In the genomic region with DNA sequence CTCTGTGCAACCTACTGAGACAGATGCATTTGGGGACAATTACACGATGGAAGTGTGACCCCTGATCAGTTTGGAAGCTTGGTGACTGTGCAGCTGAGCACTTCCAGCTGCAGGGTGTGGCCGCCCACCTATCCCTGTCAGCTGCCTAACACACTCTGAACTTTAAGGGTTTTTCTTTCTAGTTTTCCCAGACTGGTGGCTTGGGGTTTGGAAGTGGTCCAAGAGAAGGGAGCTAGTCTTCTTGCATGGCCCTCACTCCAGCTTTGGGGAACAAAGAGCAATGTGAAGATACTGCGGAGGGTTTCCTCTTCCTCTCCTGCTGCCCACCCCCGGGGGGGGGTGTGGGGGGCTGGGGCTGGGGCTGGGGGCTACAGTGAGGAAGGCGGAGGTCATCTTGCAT, we compare ENCODE assay signal across 10 mouse cellular contexts. TPM values are rescaled to one million over a fixed set of nuclear protein-coding genes. Genes with fewer than 3 reads are reported as not detected.
DNase-seq lines count a peak whose midpoint lies in the region; ATAC-seq lines count a peak whose summit lies in the region.
"Had no signal": no experiment of that assay in that cellular context is flagged by ENCODE, and none has a peak within 500 bp of the region (broad histone marks: within the 10 kb centered on the region; RNA-seq: fewer than 3 reads in every experiment).

No protein-coding gene starts in this region.

- peaks cover 36% of the 10 kb centered on the region for H3K4me1 ChIP-seq in lung, embryonic 15.5 days
- peaks cover 15% of the 10 kb centered on the region; the same call in 1 of the 2 replicates for H3K4me1 ChIP-seq in embryonic facial prominence, embryonic 11.5 days (ENCODE audit: control insufficient read depth, insufficient read depth, low read length)
- H3K4me1 ChIP-seq in hindbrain, embryonic 15.5 days (replicated peaks) = peaks cover 50% of the 10 kb centered on the region
- peaks cover 73% of the 10 kb centered on the region for H3K4me1 ChIP-seq in neural tube, embryonic 13.5 days (replicated peaks)

- no peaks in the 10 kb centered on the region for H3K36me3 ChIP-seq in lung, embryonic 15.5 days
- no peaks in the 10 kb centered on the region; the same call in 1 of the 2 replicates for H3K36me3 ChIP-seq in embryonic facial prominence, embryonic 11.5 days (replicated peaks; ENCODE audit: control insufficient read depth, insufficient read depth, low read depth, low read length)
- H3K36me3 ChIP-seq in hindbrain, embryonic 15.5 days = no peaks in the 10 kb centered on the region
- H3K36me3 ChIP-seq in neural tube, embryonic 13.5 days = peaks cover 33% of the 10 kb centered on the region; the same call in 1 of the 2 replicates

- 47% methylated on average over 5 of the region's 5 CpGs for WGBS in lung, embryonic 15.5 days
- 67% methylated on average over 5 of the region's 5 CpGs for WGBS in embryonic facial prominence, embryonic 11.5 days
- WGBS in hindbrain, embryonic 15.5 days = 34% methylated on average over 5 of the region's 5 CpGs
- 52% methylated on average over 5 of the region's 5 CpGs for WGBS in neural tube, embryonic 13.5 days

- H3K4me3 ChIP-seq in lung, embryonic 15.5 days = no peak overlapping the region
- H3K4me3 ChIP-seq in embryonic facial prominence, embryonic 11.5 days (ENCODE audit: low read depth, low read length) = peak overlapping the region; percentile 72
- peak overlapping the region; percentile 75 for H3K4me3 ChIP-seq in hindbrain, embryonic 15.5 days
- H3K4me3 ChIP-seq in neural tube, embryonic 13.5 days = peak overlapping the region; percentile 84
- H3K4me3 ChIP-seq: liver, embryonic 13.5 days had no signal

- H3K27me3 ChIP-seq in lung, embryonic 15.5 days = peaks cover 7% of the 10 kb centered on the region; the same call in 1 of the 2 replicates
- H3K27me3 ChIP-seq in embryonic facial prominence, embryonic 11.5 days (ENCODE audit: control insufficient read depth, insufficient read depth, low read length) = 0 out of 2 replicates have a peak, but pooled peaks cover 3% of the 10 kb centered on the region
- no peaks in the 10 kb centered on the region for H3K27me3 ChIP-seq in hindbrain, embryonic 15.5 days
- peaks cover 10% of the 10 kb centered on the region for H3K27me3 ChIP-seq in neural tube, embryonic 13.5 days

- no peak for ATAC-seq in lung, embryonic 15.5 days (ENCODE audit: borderline replicate concordance, extremely low read depth, low FRiP score, low TSS enrichment)
- no peak for ATAC-seq in embryonic facial prominence, embryonic 11.5 days (replicated peaks; ENCODE audit: insufficient number of reproducible peaks, low FRiP score, low TSS enrichment, low read depth)
- ATAC-seq in hindbrain, embryonic 15.5 days (ENCODE audit: low FRiP score, low read depth) = no peak
- no peak for ATAC-seq in neural tube, embryonic 13.5 days (ENCODE audit: low read depth)

- no peak overlapping the region for H3K27ac ChIP-seq in lung, embryonic 15.5 days
- no peak overlapping the region for H3K27ac ChIP-seq in embryonic facial prominence, embryonic 11.5 days (replicated peaks; ENCODE audit: low read depth, low read length)
- peak overlapping the region; percentile 98 for H3K27ac ChIP-seq in hindbrain, embryonic 15.5 days (replicated peaks)
- H3K27ac ChIP-seq in neural tube, embryonic 13.5 days (replicated peaks) = peak overlapping the region; percentile 99
- H3K27ac ChIP-seq: liver, embryonic 13.5 days had no signal

- no peak overlapping the region for H3K9ac ChIP-seq in lung, embryonic 15.5 days
- peak overlapping the region; percentile 32 for H3K9ac ChIP-seq in embryonic facial prominence, embryonic 11.5 days (replicated peaks; ENCODE audit: low read length)
- H3K9ac ChIP-seq in hindbrain, embryonic 15.5 days = peak overlapping the region; percentile 95
- peak overlapping the region; percentile 98 for H3K9ac ChIP-seq in neural tube, embryonic 13.5 days
- H3K9ac ChIP-seq: liver, embryonic 13.5 days had no signal

- H3K4me2 ChIP-seq in lung, embryonic 15.5 days = peak overlapping the region; percentile 93
- H3K4me2 ChIP-seq in embryonic facial prominence, embryonic 11.5 days (ENCODE audit: low read depth, low read length) = peak overlapping the region; percentile 93
- peak overlapping the region; percentile 94 for H3K4me2 ChIP-seq in hindbrain, embryonic 15.5 days
- peak overlapping the region; percentile 78 for H3K4me2 ChIP-seq in neural tube, embryonic 13.5 days

- no peaks in the 10 kb centered on the region for H3K9me3 ChIP-seq in lung, embryonic 15.5 days
- no peaks in the 10 kb centered on the region for H3K9me3 ChIP-seq in embryonic facial prominence, embryonic 11.5 days (replicated peaks; ENCODE audit: control insufficient read depth, low read length)
- no peaks in the 10 kb centered on the region for H3K9me3 ChIP-seq in hindbrain, embryonic 15.5 days
- H3K9me3 ChIP-seq in neural tube, embryonic 13.5 days = no peaks in the 10 kb centered on the region
- H3K9me3 ChIP-seq: liver, embryonic 13.5 days had no signal

- no peak for DNase-seq in lung, postnatal 25 days (ENCODE audit: low spot score)
- no peak for DNase-seq in embryonic facial prominence, embryonic 11.5 days (ENCODE audit: low spot score)
- DNase-seq in testis, postnatal 10 days (ENCODE audit: low spot score) = no peak
- no peak for DNase-seq in gastrocnemius, adult 18-20 months (ENCODE audit: low spot score)
- DNase-seq in gastrocnemius, postnatal 36 days = no peak
- DNase-seq: kidney, adult 8-10 months; liver, embryonic 13.5 days had no signal

- intact Hi-C loops in gastrocnemius, postnatal 36 days (cut with DNase I) = loop anchor here (5.0 kb wide), 1 partner anchor 193 kb away; no protein-coding TSS in a partner anchor

RNA-seq across cellular contexts. Expression of a gene that starts 2.6 kb away (rescaled TPM):
- polyA plus RNA-seq in lung, embryonic 15.5 days (2015; fragmentation: Nextera tagmentation; extraction: Ambion mirVana) = 0.81 and 1.2 TPM in 2 replicates
- polyA plus RNA-seq in embryonic facial prominence, embryonic 11.5 days (2014; fragmentation: Nextera tagmentation; extraction: Ambion mirVana) = 5.4 and 6.6 TPM in 2 replicates
- polyA plus RNA-seq in hindbrain, embryonic 15.5 days (2015; fragmentation: Nextera tagmentation; extraction: Ambion mirVana) = 81.6 and 90.9 TPM in 2 replicates
- 87.8 and 95.6 TPM in 2 replicates for polyA plus RNA-seq in neural tube, embryonic 13.5 days (2015; fragmentation: Nextera tagmentation; extraction: Ambion mirVana)
- total RNA-seq in gastrocnemius, adult 18-20 months (2021) = under 1 TPM; 0.25 to 0.59 TPM
- total RNA-seq in gastrocnemius, postnatal 36 days (2021) = under 1 TPM; 0.47 to 0.89 TPM

RNA-seq across cellular contexts. Expression of a gene that starts 51.0 kb away (rescaled TPM):
- polyA plus RNA-seq in lung, embryonic 15.5 days (2015; fragmentation: Nextera tagmentation; extraction: Ambion mirVana) = 300 and 311 TPM in 2 replicates
- 333 and 348 TPM in 2 replicates for polyA plus RNA-seq in embryonic facial prominence, embryonic 11.5 days (2014; fragmentation: Nextera tagmentation; extraction: Ambion mirVana)
- polyA plus RNA-seq in hindbrain, embryonic 15.5 days (2015; fragmentation: Nextera tagmentation; extraction: Ambion mirVana) = 264 and 269 TPM in 2 replicates
- polyA plus RNA-seq in neural tube, embryonic 13.5 days (2015; fragmentation: Nextera tagmentation; extraction: Ambion mirVana) = 293 and 304 TPM in 2 replicates
- total RNA-seq in gastrocnemius, adult 18-20 months (2021) = 100 to 1,000 TPM; 147 to 154 TPM
- 100 to 1,000 TPM; 125 to 138 TPM for total RNA-seq in gastrocnemius, postnatal 36 days (2021)

Comparison
In these comparisons a context has a peak if more than half of its experiments do, and no peak if none do; other contexts are left out.
1. H3K27ac ChIP-seq: peak in hindbrain, embryonic 15.5 days (single experiment) and neural tube, embryonic 13.5 days (single experiment); none in lung, embryonic 15.5 days (single experiment) and embryonic facial prominence, embryonic 11.5 days (single experiment).
2. RNA of a gene that starts 2.6 kb away (polyA plus RNA-seq): 81.6 to 90.9 TPM in hindbrain, embryonic 15.5 days and 87.8 to 95.6 TPM in neural tube, embryonic 13.5 days; 5.4 to 6.6 TPM in embryonic facial prominence, embryonic 11.5 days and 0.81 to 1.2 TPM in lung, embryonic 15.5 days; every median in the first group is over 10 times any median in the second.
3. Peak in every context shown above with its lines, with median percentiles within 50 percentile points of each other: H3K4me2 ChIP-seq.